Mouse (Mus musculus) ES-E14 (cell line): ENCODE results near the gene Gorab. TPM values are rescaled to one million over a fixed set of nuclear protein-coding genes. Genes with fewer than 3 reads are reported as not detected.

Source experiments
- DNase-seq: peaks from one replicate; pipeline ENCODE4 v3.0.0-alpha.2; 2013; ENCODE audit warnings: low read depth, low spot score
- H3K27ac ChIP-seq: 2 replicates; pipeline ENCODE4 v1.5.1; 2012; ENCODE audit warnings: low read depth, mild to moderate bottlenecking, low read length, moderate library complexity, mixed read lengths; ENCODE audit not compliant: poor library complexity, insufficient read depth, severe bottlenecking
- H3K36me3 ChIP-seq: 2 replicates; pipeline ENCODE4 v1.6.1; 2012; ENCODE audit warnings: mild to moderate bottlenecking, low read length, moderate library complexity, mixed read lengths; ENCODE audit not compliant: control insufficient read depth, poor library complexity, insufficient read depth, severe bottlenecking
- H3K4me1 ChIP-seq, 2 experiments: fragments of 150-350 bp in 1 of 2; sonication (generic) in 1 of 2; 2 replicates each; pipeline ENCODE4 v1.6.1; 2012; ENCODE audit warnings: low read length in 2 of 2, mild to moderate bottlenecking in 1 of 2, mixed read lengths in 1 of 2; ENCODE audit not compliant: control insufficient read depth in 2 of 2, insufficient read depth in 2 of 2, poor library complexity in 1 of 2
- H3K4me3 ChIP-seq, 2 experiments: fragments of 150-350 bp in 1 of 2; sonication (generic) in 1 of 2; 2 replicates each; pipeline ENCODE4 v1.5.1; 2012; ENCODE audit warnings: low read length in 2 of 2, low read depth in 1 of 2, mild to moderate bottlenecking in 1 of 2, mixed read lengths in 1 of 2; ENCODE audit not compliant: insufficient read depth in 1 of 2, poor library complexity in 1 of 2, severe bottlenecking in 1 of 2
- H3K9ac ChIP-seq: 2 replicates; pipeline ENCODE4 v1.6.1; 2012; ENCODE audit warnings: low read depth, mild to moderate bottlenecking, low read length, mixed read lengths; ENCODE audit not compliant: poor library complexity, insufficient read depth, severe bottlenecking
- H3K9me3 ChIP-seq: fragments of 150-350 bp; sonication (generic); 2 replicates; pipeline ENCODE4 v1.6.1; 2012; ENCODE audit warnings: low read depth, mild to moderate bottlenecking, low read length; ENCODE audit not compliant: control insufficient read depth, insufficient read depth
- CHD2 ChIP-seq: IDR thresholded peaks from 2 replicates; pipeline ENCODE4 v1.6.1; 2014; ENCODE audit warnings: mild to moderate bottlenecking, low read depth, low read length, inconsistent platforms
- HCFC1 ChIP-seq: IDR thresholded peaks from 2 replicates; pipeline ENCODE4 v1.6.1; 2012; ENCODE audit warnings: low read length, inconsistent platforms, borderline replicate concordance; ENCODE audit not compliant: insufficient read depth
- MAFK ChIP-seq: IDR thresholded peaks from 2 replicates; pipeline ENCODE4 v1.6.1; 2014; ENCODE audit warnings: mild to moderate bottlenecking, low read depth, low read length, inconsistent platforms; ENCODE audit not compliant: insufficient read depth
- ZC3H11A ChIP-seq: IDR thresholded peaks from 2 replicates; pipeline ENCODE4 v1.6.1; 2012; ENCODE audit warnings: low read depth, mild to moderate bottlenecking, inconsistent platforms, low read length, borderline replicate concordance
- ZNF384 ChIP-seq: IDR thresholded peaks from 2 replicates; pipeline ENCODE4 v1.6.1; 2012; ENCODE audit warnings: low read depth, low read length, inconsistent platforms
- in situ Hi-C, 2 experiments: fragments of 600-800 bp; cut with MboI; formaldehyde crosslinking; loops; one replicate each; pipeline ENCODE4 v1.15.1; 2025; ENCODE audit warnings: low sequenced_read_pairs in 2 of 2, inconsistent platforms in 1 of 2; ENCODE audit not compliant: unreplicated experiment in 2 of 2
- total RNA-seq: library from RNA; depleted of rRNA; stranded (reverse); fragments of 300-350 nt; gene quantifications from 2 replicates; pipeline ENCODE4 v1.2.3, GENCODE M21; 2012

The Gorab gene
- total RNA-seq, 1 experiment, result 9.1 TPM

GRCm38 (mm10) chr1:163377924-163378323 is 25.5 kb downstream of the Gorab start:
- H3K4me1 ChIP-seq, result no peaks in the 10 kb centered on the region
- TF ChIP-seq ZNF384, result no peak
- no peak for TF ChIP-seq HCFC1
- no peak for TF ChIP-seq MAFK
- TF ChIP-seq ZC3H11A, result no peak
- TF ChIP-seq CHD2, result no peak
- no peak overlapping the region for H3K4me3 ChIP-seq
- DNase-seq, result no peak
- H3K9ac ChIP-seq, result no peak overlapping the region
- H3K36me3 ChIP-seq, result no peaks in the 10 kb centered on the region
- no peak overlapping the region for H3K27ac ChIP-seq
- in situ Hi-C loops, result no loop called here
- no peaks in the 10 kb centered on the region for H3K9me3 ChIP-seq

- no peaks in the 10 kb centered on the region for H3K4me1 ChIP-seq
- no peak overlapping the region for H3K4me3 ChIP-seq
- no peak overlapping the region for H3K27ac ChIP-seq
- TF ChIP-seq ZC3H11A (no peak), HCFC1 (no peak), MAFK (no peak), ZNF384 (no peak), CHD2 (no peak)
- no peak overlapping the region for H3K9ac ChIP-seq
- in situ Hi-C loops, result no loop called here
- no peak for DNase-seq
- H3K9me3 ChIP-seq, result no peaks in the 10 kb centered on the region
- H3K36me3 ChIP-seq, result no peaks in the 10 kb centered on the region
Measured at GRCm38 (mm10) chr1:163376818-163377581, 26.5 kb downstream of the Gorab start.

- no peak for DNase-seq
- TF ChIP-seq ZNF384 (no peak), HCFC1 (no peak), ZC3H11A (no peak), MAFK (no peak), CHD2 (no peak)
- no peaks in the 10 kb centered on the region for H3K9me3 ChIP-seq
- H3K27ac ChIP-seq, result no peak overlapping the region
- H3K36me3 ChIP-seq, result no peaks in the 10 kb centered on the region
- H3K4me1 ChIP-seq, result no peaks in the 10 kb centered on the region
- in situ Hi-C loops, result no loop called here
- no peak overlapping the region for H3K4me3 ChIP-seq
- no peak overlapping the region for H3K9ac ChIP-seq
Measured at GRCm38 (mm10) chr1:163374455-163374854, 29.0 kb downstream of the Gorab start.

- Histone ChIP-seq H3K36me3 (no peaks in the 10 kb centered on the region), H3K9me3 (no peaks in the 10 kb centered on the region), H3K4me1 (no peaks in the 10 kb centered on the region), H3K9ac (no peak overlapping the region), H3K27ac (no peak overlapping the region), H3K4me3 (no peak overlapping the region)
- in situ Hi-C loops, result no loop called here
- TF ChIP-seq ZC3H11A (no peak), CHD2 (no peak), MAFK (no peak), ZNF384 (no peak), HCFC1 (no peak)
- DNase-seq, result no peak
Measured at GRCm38 (mm10) chr1:163362202-163362601, 41.3 kb downstream of the Gorab start.
